Mouse (Mus musculus) intestine, embryonic 16.5 days (tissue): Measurements from ENCODE around the gene Zfp319. TPM values are rescaled to one million over a fixed set of nuclear protein-coding genes. Genes with fewer than 3 reads are reported as not detected.

Source experiments
- ATAC-seq: fragments of 200-750 bp; cut with Nextera tagmentation; 2 replicates; pipeline ENCODE4 v1.8.0; 2017; ENCODE audit warnings: moderate TSS enrichment, moderate library complexity
- H3K27ac ChIP-seq: fragments of 300-500 bp; sonication (generic); 2 replicates; pipeline ENCODE4 v1.5.1; 2014; ENCODE audit warnings: mild to moderate bottlenecking, low read length
- H3K27me3 ChIP-seq: fragments of 300-500 bp; sonication (generic); replicated peaks from 2 replicates; pipeline ENCODE4 v1.6.1; 2014; ENCODE audit warnings: low read length, control low read depth, mixed read lengths; ENCODE audit not compliant: control insufficient read depth, insufficient read depth
- H3K36me3 ChIP-seq: fragments of 300-500 bp; sonication (generic); 2 replicates; pipeline ENCODE4 v1.6.1; 2014; ENCODE audit warnings: low read length, control low read depth; ENCODE audit not compliant: control insufficient read depth, insufficient read depth
- H3K4me1 ChIP-seq: fragments of 300-500 bp; sonication (generic); 2 replicates; pipeline ENCODE4 v1.6.1; 2014; ENCODE audit warnings: low read length, control low read depth, mixed read lengths; ENCODE audit not compliant: control insufficient read depth, insufficient read depth
- H3K4me2 ChIP-seq: fragments of 300-500 bp; sonication (generic); 2 replicates; pipeline ENCODE4 v1.6.1; 2014; ENCODE audit warnings: low read depth, low read length, control low read depth
- H3K4me3 ChIP-seq: fragments of 300-500 bp; sonication (generic); 2 replicates; pipeline ENCODE4 v1.5.1; 2014; ENCODE audit warnings: mild to moderate bottlenecking, low read length
- H3K9ac ChIP-seq: fragments of 300-500 bp; sonication (generic); 2 replicates; pipeline ENCODE4 v1.6.1; 2014; ENCODE audit warnings: low read depth, low read length
- H3K9me3 ChIP-seq: fragments of 300-500 bp; sonication (generic); 2 replicates; pipeline ENCODE4 v1.6.1; 2016; ENCODE audit warnings: low read length, control low read depth; ENCODE audit not compliant: control insufficient read depth
- WGBS: fragments of 180-500 bp; shearing (Covaris S2); extraction: QIAGEN DNeasy Blood & Tissue Kit; methylation state at CpG from one replicate; pipeline ENCODE4 v1.1.7; 2014; 5-methylcytosine and 5-hydroxymethylcytosine counted together
- polyA plus RNA-seq: library from polyadenylated mRNA; unstranded; fragments of >200 nt; fragmentation: Nextera tagmentation; extraction: Ambion mirVana; gene quantifications from 2 replicates; pipeline ENCODE4 v1.2.1, GENCODE M21; 2015

Zfp319 gene
- polyA plus RNA-seq, 1 experiment from 2014 or later: 4.5 TPM

GRCm38 (mm10) chr8:95369581-95370326 lies 38.0 kb upstream of the Zfp319 start:
- peak overlapping the region; percentile 49 for H3K4me2 ChIP-seq
- ATAC-seq: peak; percentile 85
- 0 out of 2 replicates have a peak, but pooled peaks cover 4% of the 10 kb centered on the region for H3K36me3 ChIP-seq
- H3K4me3 ChIP-seq: peak overlapping the region; percentile 33
- peak overlapping the region; percentile 46; the same call in 1 of the 2 replicates for H3K27ac ChIP-seq
- peak overlapping the region; percentile 64 for H3K9ac ChIP-seq
- H3K27me3 ChIP-seq: no peaks in the 10 kb centered on the region
- no peaks in the 10 kb centered on the region for H3K9me3 ChIP-seq
- WGBS: 46% methylated on average over 20 of the region's 20 CpGs
- peaks cover 13% of the 10 kb centered on the region for H3K4me1 ChIP-seq

DNA sequence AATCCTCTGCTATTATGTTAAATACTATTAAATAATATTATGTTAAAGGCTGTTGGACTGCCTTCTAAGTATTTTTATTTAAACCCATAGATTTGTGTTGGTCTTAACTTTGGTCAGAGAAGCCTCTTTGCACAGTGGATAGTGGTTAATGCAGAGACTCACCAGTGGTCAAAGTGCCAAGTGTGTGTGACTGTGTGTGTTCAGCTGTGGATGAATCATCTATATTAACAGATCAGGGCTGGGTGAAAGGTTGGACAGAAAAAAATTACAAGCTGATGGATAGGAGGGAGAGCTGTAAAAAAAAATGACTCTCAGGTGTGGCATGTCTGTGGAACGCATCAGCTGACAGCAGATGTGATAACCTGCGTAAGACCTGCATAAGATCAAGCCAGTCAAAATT lies 32.1 kb upstream of the Zfp319 start:
- H3K4me1 ChIP-seq: peaks cover 30% of the 10 kb centered on the region
- H3K4me3 ChIP-seq: no peak overlapping the region
- H3K4me2 ChIP-seq: no peak overlapping the region
- H3K9me3 ChIP-seq: no peaks in the 10 kb centered on the region
- H3K9ac ChIP-seq: no peak overlapping the region
- H3K36me3 ChIP-seq: 0 out of 2 replicates have a peak, but pooled peaks cover 4% of the 10 kb centered on the region
- no peak overlapping the region for H3K27ac ChIP-seq
- H3K27me3 ChIP-seq: no peaks in the 10 kb centered on the region
- peak; percentile 49 for ATAC-seq
- 80% methylated on average over 2 of the region's 2 CpGs for WGBS

DNA sequence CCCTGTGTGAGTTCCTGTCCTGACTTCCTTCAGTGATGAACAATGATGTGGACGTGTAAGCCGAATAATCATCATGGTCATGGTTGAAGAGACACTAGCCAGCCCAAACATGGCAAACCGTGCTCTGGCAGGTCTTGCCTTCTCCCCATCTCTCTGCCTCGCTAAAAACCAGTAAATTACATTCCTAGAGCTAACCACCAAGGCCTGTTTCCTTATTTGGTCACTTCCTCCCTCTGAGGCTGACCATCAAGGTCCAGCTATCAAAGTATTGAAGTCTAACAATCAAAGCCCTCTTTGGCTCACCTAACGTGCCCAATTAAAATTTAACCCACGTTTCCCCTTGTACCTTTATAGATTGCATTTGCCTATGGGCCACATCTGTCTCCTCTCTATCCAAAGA lies 30.5 kb upstream of the Zfp319 start:
- Histone ChIP-seq H3K9ac (no peak overlapping the region), H3K9me3 (no peaks in the 10 kb centered on the region), H3K4me1 (peaks cover 39% of the 10 kb centered on the region), H3K27ac (no peak overlapping the region), H3K4me3 (no peak overlapping the region), H3K4me2 (no peak overlapping the region), H3K36me3 (no peaks in the 10 kb centered on the region), H3K27me3 (no peaks in the 10 kb centered on the region)
- no peak for ATAC-seq
- WGBS: 47% methylated on average over 6 of the region's 6 CpGs

- Histone ChIP-seq H3K36me3 (no peaks in the 10 kb centered on the region), H3K4me2 (no peak overlapping the region), H3K27me3 (no peaks in the 10 kb centered on the region), H3K27ac (peak overlapping the region; percentile 71), H3K9ac (peak overlapping the region; percentile 40), H3K9me3 (no peaks in the 10 kb centered on the region), H3K4me3 (no peak overlapping the region), H3K4me1 (peaks cover 47% of the 10 kb centered on the region)
- ATAC-seq: no peak
- WGBS: 69% methylated on average over 3 of the region's 3 CpGs
These were observed 29.2 kb upstream of the Zfp319 start for GRCm38 (mm10) chr8:95361016-95361341.

DNA sequence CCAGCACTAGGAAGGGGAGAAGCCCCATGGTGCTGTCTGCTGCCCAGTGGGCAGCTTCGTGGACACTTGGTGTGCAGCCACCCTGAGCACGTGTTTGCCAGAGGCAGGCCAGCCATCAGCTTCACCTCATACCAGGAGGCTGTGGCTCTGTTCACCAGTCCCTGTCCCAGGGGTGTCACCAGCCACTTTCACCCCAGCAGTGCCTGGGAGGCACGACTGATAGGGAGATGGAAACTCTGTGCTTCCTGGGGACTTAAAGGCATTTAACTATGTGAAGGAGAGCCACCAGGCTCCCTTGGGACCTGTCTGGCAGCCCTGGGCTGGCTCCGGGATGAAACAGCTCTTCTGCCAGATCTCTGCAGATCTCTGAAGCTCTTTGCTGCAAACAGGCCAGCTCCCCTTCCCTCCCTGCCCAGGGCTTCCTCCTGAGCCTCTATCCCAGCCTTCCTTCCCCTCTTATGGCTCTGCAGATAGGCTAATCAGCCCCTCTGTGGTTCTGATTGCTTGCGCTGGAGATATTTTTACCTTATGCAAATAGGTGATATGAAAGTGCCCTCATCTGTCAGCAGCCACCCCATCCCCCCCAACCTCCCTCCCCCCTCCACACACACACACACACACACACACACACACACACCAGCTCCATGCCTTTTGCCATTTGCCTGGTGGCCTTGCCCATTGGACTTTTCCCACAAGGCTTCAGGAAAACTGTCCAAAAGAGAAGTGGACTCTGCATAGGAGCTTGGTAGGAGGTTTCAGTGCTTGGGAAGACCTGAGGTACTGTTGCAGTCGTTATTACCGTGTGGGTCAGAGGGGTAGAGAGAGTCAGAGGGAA lies 28.6 kb upstream of the Zfp319 start:
- no peaks in the 10 kb centered on the region for H3K36me3 ChIP-seq
- WGBS: 25% methylated on average over 7 of the region's 7 CpGs
- H3K9me3 ChIP-seq: no peaks in the 10 kb centered on the region
- no peaks in the 10 kb centered on the region for H3K27me3 ChIP-seq
- H3K4me3 ChIP-seq: no peak overlapping the region
- peaks cover 51% of the 10 kb centered on the region for H3K4me1 ChIP-seq
- 0 out of 2 replicates have a peak overlapping the region, but pooled peaks have one; percentile 5 for H3K4me2 ChIP-seq
- peak; percentile 22 for ATAC-seq
- H3K27ac ChIP-seq: peak overlapping the region; percentile 87
- H3K9ac ChIP-seq: peak overlapping the region; percentile 46; the same call in 1 of the 2 replicates

- H3K4me3 ChIP-seq: no peak overlapping the region
- peak overlapping the region; percentile 87 for H3K27ac ChIP-seq
- H3K36me3 ChIP-seq: no peaks in the 10 kb centered on the region
- H3K27me3 ChIP-seq: no peaks in the 10 kb centered on the region
- ATAC-seq: peak; percentile 82
- peaks cover 52% of the 10 kb centered on the region for H3K4me1 ChIP-seq
- WGBS: 19% methylated on average over 8 of the region's 8 CpGs
- no peaks in the 10 kb centered on the region for H3K9me3 ChIP-seq
- peak overlapping the region; percentile 21 for H3K4me2 ChIP-seq
- H3K9ac ChIP-seq: peak overlapping the region; percentile 34; the same call in 1 of the 2 replicates
These were observed 27.0 kb upstream of the Zfp319 start for GRCm38 (mm10) chr8:95358550-95359411.

GRCm38 (mm10) chr8:95354606-95355005 lies 22.9 kb upstream of the Zfp319 start:
- peaks cover 40% of the 10 kb centered on the region for H3K4me1 ChIP-seq
- H3K9me3 ChIP-seq: no peaks in the 10 kb centered on the region
- H3K27ac ChIP-seq: no peak overlapping the region
- no peak overlapping the region for H3K9ac ChIP-seq
- no peak overlapping the region for H3K4me3 ChIP-seq
- no peaks in the 10 kb centered on the region for H3K27me3 ChIP-seq
- ATAC-seq: no peak
- H3K4me2 ChIP-seq: no peak overlapping the region
- 87% methylated on average over 2 of the region's 2 CpGs for WGBS
- no peaks in the 10 kb centered on the region for H3K36me3 ChIP-seq

GRCm38 (mm10) chr8:95352871-95353866 lies 21.4 kb upstream of the Zfp319 start:
- peaks cover 32% of the 10 kb centered on the region for H3K4me1 ChIP-seq
- H3K27me3 ChIP-seq: no peaks in the 10 kb centered on the region
- WGBS: 3% methylated on average over 62 of the region's 62 CpGs
- H3K36me3 ChIP-seq: no peaks in the 10 kb centered on the region
- ATAC-seq: peak; percentile 67
- H3K4me3 ChIP-seq: peak overlapping the region; percentile 84
- no peaks in the 10 kb centered on the region for H3K9me3 ChIP-seq
- H3K4me2 ChIP-seq: peak overlapping the region; percentile 95
- peak overlapping the region; percentile 84 for H3K27ac ChIP-seq
- H3K9ac ChIP-seq: peak overlapping the region; percentile 82
